Mouse (Mus musculus): ENCODE results near the gene Mapk11. TPM values are rescaled to one million over a fixed set of nuclear protein-coding genes. Genes with fewer than 3 reads are reported as not detected.
A peak's percentile ranks its signal among the peaks of the same experiment; 100 is the strongest.

Gene Mapk11
- polyA plus RNA-seq, 1 experiment = 29.0 TPM

DNA sequence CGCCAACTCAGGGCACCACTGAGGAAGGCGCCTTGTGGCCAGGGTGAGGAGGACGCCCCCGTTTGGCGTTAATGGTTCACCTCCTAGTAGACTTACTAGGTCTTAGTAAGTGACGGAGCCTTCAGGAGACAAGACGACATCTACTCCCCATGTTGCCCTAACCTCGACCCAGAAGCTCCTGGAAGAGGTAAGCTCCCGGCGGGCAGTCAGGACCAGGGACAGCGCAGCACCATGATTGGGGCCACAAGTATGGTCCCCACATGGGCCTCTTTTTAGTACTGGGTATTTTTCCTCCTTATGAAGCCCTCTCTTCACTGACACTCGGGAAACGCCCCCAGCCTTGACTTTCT is 588 bp upstream of the Mapk11 start:
- Histone ChIP-seq H3K27ac (ENCODE audit: insufficient read depth, low read length) (peak overlapping the region; percentile 36; the same call in 1 of the 2 replicates), H3K27me3 (ENCODE audit: control insufficient read depth, insufficient read depth, low read length) (no peaks in the 10 kb centered on the region), H3K36me3 (ENCODE audit: control insufficient read depth, insufficient read depth, low read length) (no peaks in the 10 kb centered on the region), H3K4me3 (ENCODE audit: extremely low read depth, insufficient read depth, insufficient read length) (no peak overlapping the region; the same call in 1 of the 2 replicates), H3K4me1 (ENCODE audit: control insufficient read depth, insufficient read depth, insufficient read length) (peaks cover 30% of the 10 kb centered on the region; the same call in 1 of the 2 replicates)
- 12% methylated on average over 13 of the region's 13 CpGs for WGBS
- no peak for TF ChIP-seq CTCF (IDR thresholded peaks at IDR 0.05; ENCODE audit: extremely low read depth, insufficient read depth, insufficient read length, insufficient replicate concordance)
- TF ChIP-seq POLR2A (IDR thresholded peaks at IDR 0.05; ENCODE audit: low read depth, low read length) = no peak
- DNase-seq (ENCODE audit: low read depth in 1 of 2, low spot score in 2 of 2) = peak in 1 of 2 experiments; percentile 55

GRCm38 (mm10) chr15:89148496-89149270 is 745 bp downstream of the Mapk11 start:
- 14% methylated on average over 25 of the region's 25 CpGs for WGBS
- Histone ChIP-seq H3K4me3 (ENCODE audit: extremely low read depth, insufficient read depth, insufficient read length) (peak overlapping the region; percentile 82), H3K27me3 (ENCODE audit: control insufficient read depth, insufficient read depth, low read length) (no peaks in the 10 kb centered on the region), H3K27ac (ENCODE audit: insufficient read depth, low read length) (peak overlapping the region; percentile 78), H3K4me1 (ENCODE audit: control insufficient read depth, insufficient read depth, insufficient read length) (peaks cover 39% of the 10 kb centered on the region; the same call in 1 of the 2 replicates), H3K36me3 (ENCODE audit: control insufficient read depth, insufficient read depth, low read length) (peaks cover 3% of the 10 kb centered on the region; the same call in 1 of the 2 replicates)
- no peak for DNase-seq (ENCODE audit: low read depth in 1 of 2, low spot score in 2 of 2)
- no peak for TF ChIP-seq CTCF (IDR thresholded peaks at IDR 0.05; ENCODE audit: extremely low read depth, insufficient read depth, insufficient read length, insufficient replicate concordance)
- no peak for TF ChIP-seq POLR2A (IDR thresholded peaks at IDR 0.05; ENCODE audit: low read depth, low read length)

- Histone ChIP-seq H3K4me3 (ENCODE audit: extremely low read depth, insufficient read depth, insufficient read length) (peak overlapping the region; percentile 7; the same call in 1 of the 2 replicates), H3K27me3 (ENCODE audit: control insufficient read depth, insufficient read depth, low read length) (no peaks in the 10 kb centered on the region), H3K27ac (ENCODE audit: insufficient read depth, low read length) (no peak overlapping the region), H3K4me1 (ENCODE audit: control insufficient read depth, insufficient read depth, insufficient read length) (peaks cover 39% of the 10 kb centered on the region; the same call in 1 of the 2 replicates), H3K36me3 (ENCODE audit: control insufficient read depth, insufficient read depth, low read length) (peaks cover 4% of the 10 kb centered on the region)
- WGBS = 66% methylated on average over 4 of the region's 4 CpGs
- DNase-seq (ENCODE audit: low read depth in 1 of 2, low spot score in 2 of 2) = no peak
- TF ChIP-seq CTCF (IDR thresholded peaks at IDR 0.05; ENCODE audit: extremely low read depth, insufficient read depth, insufficient read length, insufficient replicate concordance) (no peak), POLR2A (IDR thresholded peaks at IDR 0.05; ENCODE audit: low read depth, low read length) (no peak)
Observed at GRCm38 (mm10) chr15:89147895-89148294, 1.5 kb downstream of the Mapk11 start.

- peaks cover 4% of the 10 kb centered on the region for H3K36me3 ChIP-seq (ENCODE audit: control insufficient read depth, insufficient read depth, low read length)
- peaks cover 39% of the 10 kb centered on the region; the same call in 1 of the 2 replicates for H3K4me1 ChIP-seq (ENCODE audit: control insufficient read depth, insufficient read depth, insufficient read length)
- TF ChIP-seq CTCF (IDR thresholded peaks at IDR 0.05; ENCODE audit: extremely low read depth, insufficient read depth, insufficient read length, insufficient replicate concordance) (no peak), POLR2A (IDR thresholded peaks at IDR 0.05; ENCODE audit: low read depth, low read length) (no peak)
- no peak overlapping the region for H3K4me3 ChIP-seq (ENCODE audit: extremely low read depth, insufficient read depth, insufficient read length)
- WGBS = 29% methylated on average over 10 of the region's 10 CpGs
- H3K27me3 ChIP-seq (ENCODE audit: control insufficient read depth, insufficient read depth, low read length) = no peaks in the 10 kb centered on the region
- no peak for DNase-seq (ENCODE audit: low read depth in 1 of 2, low spot score in 2 of 2)
- peak overlapping the region; percentile 15 for H3K27ac ChIP-seq (ENCODE audit: insufficient read depth, low read length)
Observed at GRCm38 (mm10) chr15:89147456-89147855, 2.0 kb downstream of the Mapk11 start.

GRCm38 (mm10) chr15:89147024-89147423 is 2.4 kb downstream of the Mapk11 start:
- peak; percentile 52 to 86 for DNase-seq (ENCODE audit: low read depth in 1 of 2, low spot score in 2 of 2)
- Histone ChIP-seq H3K4me1 (ENCODE audit: control insufficient read depth, insufficient read depth, insufficient read length) (peaks cover 39% of the 10 kb centered on the region; the same call in 1 of the 2 replicates), H3K27me3 (ENCODE audit: control insufficient read depth, insufficient read depth, low read length) (no peaks in the 10 kb centered on the region), H3K36me3 (ENCODE audit: control insufficient read depth, insufficient read depth, low read length) (peaks cover 4% of the 10 kb centered on the region), H3K27ac (ENCODE audit: insufficient read depth, low read length) (peak overlapping the region; percentile 62), H3K4me3 (ENCODE audit: extremely low read depth, insufficient read depth, insufficient read length) (peak overlapping the region; percentile 53)
- TF ChIP-seq POLR2A (IDR thresholded peaks at IDR 0.05; ENCODE audit: low read depth, low read length) (no peak), CTCF (IDR thresholded peaks at IDR 0.05; ENCODE audit: extremely low read depth, insufficient read depth, insufficient read length, insufficient replicate concordance) (no peak)
- 5% methylated on average over 16 of the region's 16 CpGs for WGBS

DNA sequence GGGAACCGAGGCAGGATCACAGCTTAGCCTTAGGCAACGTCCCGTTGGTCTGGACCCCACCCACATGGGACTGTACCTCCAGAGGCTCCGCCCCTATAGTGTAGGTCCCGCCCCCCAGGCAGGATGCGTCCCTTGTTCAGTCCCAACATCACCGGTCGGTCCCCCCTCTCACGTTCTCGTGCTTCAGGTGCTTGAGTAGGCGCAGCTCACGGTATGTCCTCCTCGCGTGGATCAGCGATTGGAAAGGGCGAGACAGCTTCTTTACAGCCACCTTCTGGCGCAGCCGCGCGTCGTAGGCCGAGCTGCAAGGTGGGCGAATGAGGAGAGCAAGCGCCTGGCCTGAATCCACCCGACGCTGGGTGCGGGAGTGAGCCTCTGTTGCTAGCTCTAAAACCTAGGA is 2.9 kb downstream of the Mapk11 start:
- H3K4me3 ChIP-seq (ENCODE audit: extremely low read depth, insufficient read depth, insufficient read length) = peak overlapping the region; percentile 53
- peaks cover 4% of the 10 kb centered on the region for H3K36me3 ChIP-seq (ENCODE audit: control insufficient read depth, insufficient read depth, low read length)
- peaks cover 39% of the 10 kb centered on the region; the same call in 1 of the 2 replicates for H3K4me1 ChIP-seq (ENCODE audit: control insufficient read depth, insufficient read depth, insufficient read length)
- H3K27ac ChIP-seq (ENCODE audit: insufficient read depth, low read length) = peak overlapping the region; percentile 62
- peak; percentile 25 to 80 for DNase-seq (ENCODE audit: low read depth in 1 of 2, low spot score in 2 of 2)
- TF ChIP-seq POLR2A (IDR thresholded peaks at IDR 0.05; ENCODE audit: low read depth, low read length) (no peak; the same call in 1 of the 2 replicates), CTCF (IDR thresholded peaks at IDR 0.05; ENCODE audit: extremely low read depth, insufficient read depth, insufficient read length, insufficient replicate concordance) (no peak)
- no peaks in the 10 kb centered on the region for H3K27me3 ChIP-seq (ENCODE audit: control insufficient read depth, insufficient read depth, low read length)
- WGBS = 6% methylated on average over 27 of the region's 27 CpGs

Measured in spleen, adult 2 months (tissue).